Mouse (Mus musculus) lung, adult 2 months (tissue): ENCODE data around the gene Gm20388. TPM values are rescaled to one million over a fixed set of nuclear protein-coding genes. Genes with fewer than 3 reads are reported as not detected.

Experiments used
- DNase-seq: peaks from one replicate; pipeline ENCODE4 v3.0.0; 2022
- H3K4me1 ChIP-seq: fragments of 200-500 bp; 2 replicates; pipeline ENCODE4 v1.6.1; 2011; ENCODE audit warnings: low read length; ENCODE audit not compliant: control insufficient read depth, insufficient read depth
- H3K4me3 ChIP-seq: fragments of 200-500 bp; replicated peaks from 2 replicates; pipeline ENCODE3; 2011; ENCODE audit warnings: low read depth, mild to moderate bottlenecking, control low read depth, low read length; ENCODE audit errors: extremely low read depth
- CTCF ChIP-seq: fragments of 200-500 bp; IDR thresholded peaks from 2 replicates; pipeline ENCODE4 v1.5.1; 2011; ENCODE audit warnings: mild to moderate bottlenecking, low read length, control low read depth; ENCODE audit not compliant: insufficient read depth
- POLR2A ChIP-seq: fragments of 200-500 bp; IDR thresholded peaks from 2 replicates; pipeline ENCODE4 v1.6.1; 2011; ENCODE audit warnings: low read depth, mild to moderate bottlenecking, control low read depth, low read length, borderline replicate concordance; ENCODE audit errors: extremely low read depth
- WGBS: fragments of 180-500 bp; shearing (Covaris S2); methylation state at CpG from one replicate; pipeline ENCODE4 v1.1.7; 2018; 5-methylcytosine and 5-hydroxymethylcytosine counted together
- polyA plus RNA-seq: library from polyadenylated mRNA; depleted of rRNA; stranded (reverse); fragments of >200 nt; gene quantifications from 2 replicates; pipeline ENCODE4 v1.2.3, GENCODE M21; 2012

Gene Gm20388
- polyA plus RNA-seq, 1 experiment, result 67.8 TPM

GRCm38 (mm10) chr8:123849352-123849751 lies 3938.7 kb downstream of the Gm20388 start:
- TF ChIP-seq POLR2A (no peak), CTCF (no peak)
- 80% methylated on average over 4 of the region's 4 CpGs for WGBS
- no peak overlapping the region for H3K4me3 ChIP-seq
- no peak for DNase-seq
- H3K4me1 ChIP-seq, result no peaks in the 10 kb centered on the region

- TF ChIP-seq CTCF (no peak), POLR2A (no peak)
- DNase-seq, result no peak
- H3K4me1 ChIP-seq, result no peaks in the 10 kb centered on the region
- 70% methylated on average over 5 of the region's 5 CpGs for WGBS
- no peak overlapping the region for H3K4me3 ChIP-seq
These were observed 3940.9 kb downstream of the Gm20388 start for GRCm38 (mm10) chr8:123851590-123851989.

- WGBS, result 72% methylated on average over 1 of the region's 1 CpGs
- H3K4me3 ChIP-seq, result no peak overlapping the region
- no peak for DNase-seq
- TF ChIP-seq POLR2A, result no peak
- no peak for TF ChIP-seq CTCF
- no peaks in the 10 kb centered on the region for H3K4me1 ChIP-seq
These were observed 3943.6 kb downstream of the Gm20388 start for GRCm38 (mm10) chr8:123854252-123854651.

GRCm38 (mm10) chr8:123854733-123855475 lies 3944.3 kb downstream of the Gm20388 start:
- Histone ChIP-seq H3K4me1 (no peaks in the 10 kb centered on the region), H3K4me3 (no peak overlapping the region)
- DNase-seq, result no peak
- no peak for TF ChIP-seq POLR2A
- no peak for TF ChIP-seq CTCF
- WGBS, result 76% methylated on average over 9 of the region's 9 CpGs

- 82% methylated on average over 3 of the region's 3 CpGs for WGBS
- no peaks in the 10 kb centered on the region for H3K4me1 ChIP-seq
- TF ChIP-seq CTCF (no peak), POLR2A (no peak)
- no peak for DNase-seq
- H3K4me3 ChIP-seq, result no peak overlapping the region
These were observed 3946.7 kb downstream of the Gm20388 start for GRCm38 (mm10) chr8:123857361-123857760.

- 2% methylated on average over 17 of the region's 17 CpGs for WGBS
- Histone ChIP-seq H3K4me3 (peak overlapping the region; percentile 69), H3K4me1 (no peaks in the 10 kb centered on the region)
- no peak for TF ChIP-seq POLR2A
- DNase-seq, result no peak
These were observed 3947.9 kb downstream of the Gm20388 start for GRCm38 (mm10) chr8:123858574-123858940.

- Histone ChIP-seq H3K4me3 (peak overlapping the region; percentile 69), H3K4me1 (no peaks in the 10 kb centered on the region)
- TF ChIP-seq CTCF, result no peak
- TF ChIP-seq POLR2A, result no peak
- WGBS, result under 1% methylated on average over 78 of the region's 79 CpGs
- DNase-seq, result peak; percentile 90
These were observed 3948.5 kb downstream of the Gm20388 start for GRCm38 (mm10) chr8:123858941-123859647.

GRCm38 (mm10) chr8:123859648-123860259 lies 3949.1 kb downstream of the Gm20388 start, which contains the start of gene Ccsap:
TSS of gene Ccsap (minus strand) at chr8:123860209.
- whole genome bisulfite sequencing, result 1% methylated on average over 48 of the region's 48 CpGs

GRCm38 (mm10) chr8:123860386-123860785 lies 3949.7 kb downstream of the Gm20388 start:
- TF ChIP-seq CTCF, result no peak
- TF ChIP-seq POLR2A, result no peak
- WGBS, result 54% methylated on average over 4 of the region's 4 CpGs
- no peak overlapping the region for H3K4me3 ChIP-seq
- no peak for DNase-seq
- H3K4me1 ChIP-seq, result no peaks in the 10 kb centered on the region

More at GRCm38 (mm10) chr8:123859648-123860259, 3949.1 kb downstream of the Gm20388 start, which contains the start of gene Ccsap:
- TF ChIP-seq CTCF, result no peak
- TF ChIP-seq POLR2A, result no peak
- H3K4me3 ChIP-seq, result peak within 1 kb of the TSS; percentile 69
- H3K4me1 ChIP-seq, result no peaks in the 10 kb centered on the region
- DNase-seq, result no peak
